Mouse (Mus musculus): ENCODE measurements around the gene Dennd2c. TPM values are rescaled to one million over a fixed set of nuclear protein-coding genes. Genes with fewer than 3 reads are reported as not detected.
A peak's percentile ranks its signal among the peaks of the same experiment; 100 is the strongest.
"Not testable (repeated sequence)": the region's sequence is repeated elsewhere in the genome, so short reads cannot be mapped to it uniquely, and the experiment has no call there.

The Dennd2c gene
- polyA plus RNA-seq, 1 experiment from 2014 or later, result 11.9 TPM

GRCm38 (mm10) chr3:103176740-103177139 lies 74.3 kb downstream of the Dennd2c start:
- Histone ChIP-seq H3K27ac (no peak overlapping the region), H3K36me3 (peaks cover 58% of the 10 kb centered on the region)
- WGBS, result 91% methylated on average over 4 of the region's 4 CpGs

GRCm38 (mm10) chr3:103179527-103179926 lies 77.1 kb downstream of the Dennd2c start:
- Histone ChIP-seq H3K27me3 (no peaks in the 10 kb centered on the region), H3K4me3 (no peak overlapping the region)

More at GRCm38 (mm10) chr3:103176740-103177139, 74.3 kb downstream of the Dennd2c start:
- no peak overlapping the region for H3K4me3 ChIP-seq
- no peak for ATAC-seq (ENCODE audit: insufficient number of reproducible peaks, insufficient read depth, low FRiP score, low TSS enrichment, low read depth)
- peaks cover 6% of the 10 kb centered on the region for H3K4me1 ChIP-seq
- no peak overlapping the region for H3K4me2 ChIP-seq
- no peaks in the 10 kb centered on the region for H3K27me3 ChIP-seq
- no peaks in the 10 kb centered on the region for H3K9me3 ChIP-seq
- no peak overlapping the region for H3K9ac ChIP-seq

GRCm38 (mm10) chr3:103181171-103181570 lies 78.8 kb downstream of the Dennd2c start:
- Histone ChIP-seq H3K27ac (no peak overlapping the region), H3K4me3 (no peak overlapping the region), H3K4me1 (no peaks in the 10 kb centered on the region), H3K27me3 (no peaks in the 10 kb centered on the region), H3K36me3 (peaks cover 31% of the 10 kb centered on the region), H3K4me2 (no peak overlapping the region), H3K9ac (no peak overlapping the region), H3K9me3 (no peaks in the 10 kb centered on the region)
- WGBS, result 47% methylated on average over 4 of the region's 4 CpGs
- ATAC-seq (ENCODE audit: insufficient number of reproducible peaks, insufficient read depth, low FRiP score, low TSS enrichment, low read depth), result no peak

More at GRCm38 (mm10) chr3:103179527-103179926, 77.1 kb downstream of the Dennd2c start:
- H3K9ac ChIP-seq, result no peak overlapping the region
- no peak overlapping the region for H3K4me2 ChIP-seq
- no peaks in the 10 kb centered on the region for H3K9me3 ChIP-seq
- no peak for ATAC-seq (ENCODE audit: insufficient number of reproducible peaks, insufficient read depth, low FRiP score, low TSS enrichment, low read depth)
- 92% methylated on average over 9 of the region's 9 CpGs for WGBS
- H3K36me3 ChIP-seq, result peaks cover 45% of the 10 kb centered on the region
- no peaks in the 10 kb centered on the region for H3K4me1 ChIP-seq
- no peak overlapping the region for H3K27ac ChIP-seq

GRCm38 (mm10) chr3:103182821-103183220 lies 80.4 kb downstream of the Dennd2c start:
- no peak overlapping the region for H3K4me2 ChIP-seq
- 78% methylated on average over 14 of the region's 14 CpGs for WGBS
- no peaks in the 10 kb centered on the region for H3K9me3 ChIP-seq
- H3K27me3 ChIP-seq, result no peaks in the 10 kb centered on the region
- no peak overlapping the region for H3K4me3 ChIP-seq
- H3K27ac ChIP-seq, result no peak overlapping the region
- peaks cover 16% of the 10 kb centered on the region for H3K36me3 ChIP-seq
- H3K4me1 ChIP-seq, result no peaks in the 10 kb centered on the region
- no peak overlapping the region for H3K9ac ChIP-seq
- no peak for ATAC-seq (ENCODE audit: insufficient number of reproducible peaks, insufficient read depth, low FRiP score, low TSS enrichment, low read depth)

GRCm38 (mm10) chr3:103184467-103184866 lies 82.1 kb downstream of the Dennd2c start:
- H3K4me1 ChIP-seq; H3K27ac ChIP-seq; H3K4me3 ChIP-seq; H3K9ac ChIP-seq; H3K27me3 ChIP-seq; ATAC-seq (ENCODE audit: insufficient number of reproducible peaks, insufficient read depth, low FRiP score, low TSS enrichment, low read depth); H3K4me2 ChIP-seq; H3K36me3 ChIP-seq; H3K9me3 ChIP-seq: not testable (repeated sequence)

- no peak overlapping the region for H3K9ac ChIP-seq
- H3K4me1 ChIP-seq, result no peaks in the 10 kb centered on the region
- no peak overlapping the region for H3K4me2 ChIP-seq
- H3K27ac ChIP-seq, result no peak overlapping the region
- no peaks in the 10 kb centered on the region for H3K9me3 ChIP-seq
- H3K36me3 ChIP-seq, result no peaks in the 10 kb centered on the region
- H3K27me3 ChIP-seq, result no peaks in the 10 kb centered on the region
- 59% methylated on average over 5 of the region's 5 CpGs for WGBS
- ATAC-seq (ENCODE audit: insufficient number of reproducible peaks, insufficient read depth, low FRiP score, low TSS enrichment, low read depth), result no peak
- H3K4me3 ChIP-seq, result no peak overlapping the region
Observed at GRCm38 (mm10) chr3:103188451-103188850, 86.0 kb downstream of the Dennd2c start.

GRCm38 (mm10) chr3:103188856-103189255 lies 86.5 kb downstream of the Dennd2c start:
- no peak overlapping the region for H3K4me2 ChIP-seq
- no peak overlapping the region for H3K4me3 ChIP-seq
- no peak for ATAC-seq (ENCODE audit: insufficient number of reproducible peaks, insufficient read depth, low FRiP score, low TSS enrichment, low read depth)
- H3K27me3 ChIP-seq, result no peaks in the 10 kb centered on the region
- no peaks in the 10 kb centered on the region for H3K36me3 ChIP-seq
- 91% methylated on average over 2 of the region's 2 CpGs for WGBS
- no peaks in the 10 kb centered on the region for H3K4me1 ChIP-seq
- no peaks in the 10 kb centered on the region for H3K9me3 ChIP-seq
- no peak overlapping the region for H3K27ac ChIP-seq
- H3K9ac ChIP-seq, result no peak overlapping the region

GRCm38 (mm10) chr3:103192161-103192560 lies 89.8 kb downstream of the Dennd2c start:
- Histone ChIP-seq H3K4me1 (no peaks in the 10 kb centered on the region), H3K36me3 (no peaks in the 10 kb centered on the region), H3K9ac (no peak overlapping the region), H3K9me3 (no peaks in the 10 kb centered on the region), H3K27me3 (no peaks in the 10 kb centered on the region), H3K27ac (no peak overlapping the region), H3K4me3 (no peak overlapping the region), H3K4me2 (no peak overlapping the region)
- 91% methylated on average over 4 of the region's 4 CpGs for WGBS
- no peak for ATAC-seq (ENCODE audit: insufficient number of reproducible peaks, insufficient read depth, low FRiP score, low TSS enrichment, low read depth)

- Histone ChIP-seq H3K9me3 (no peaks in the 10 kb centered on the region), H3K27me3 (no peaks in the 10 kb centered on the region), H3K9ac (no peak overlapping the region), H3K36me3 (no peaks in the 10 kb centered on the region), H3K27ac (no peak overlapping the region), H3K4me3 (no peak overlapping the region), H3K4me2 (no peak overlapping the region), H3K4me1 (no peaks in the 10 kb centered on the region)
- ATAC-seq (ENCODE audit: insufficient number of reproducible peaks, insufficient read depth, low FRiP score, low TSS enrichment, low read depth), result no peak
- WGBS, result 76% methylated on average over 1 of the region's 1 CpGs
Observed at GRCm38 (mm10) chr3:103193186-103193585, 90.8 kb downstream of the Dennd2c start.

GRCm38 (mm10) chr3:103196320-103196823 lies 94.0 kb downstream of the Dennd2c start:
- Histone ChIP-seq H3K27me3 (no peaks in the 10 kb centered on the region), H3K36me3 (no peaks in the 10 kb centered on the region), H3K27ac (no peak overlapping the region), H3K4me3 (no peak overlapping the region), H3K4me2 (no peak overlapping the region), H3K4me1 (peaks cover 4% of the 10 kb centered on the region; the same call in 1 of the 2 replicates), H3K9ac (no peak overlapping the region), H3K9me3 (0 out of 2 replicates have a peak, but pooled peaks cover 8% of the 10 kb centered on the region)
- WGBS, result 83% methylated on average over 7 of the region's 7 CpGs
- no peak for ATAC-seq (ENCODE audit: insufficient number of reproducible peaks, insufficient read depth, low FRiP score, low TSS enrichment, low read depth)

- peaks cover 4% of the 10 kb centered on the region; the same call in 1 of the 2 replicates for H3K4me1 ChIP-seq
- H3K4me2 ChIP-seq, result no peak overlapping the region
- no peak overlapping the region for H3K4me3 ChIP-seq
- 0 out of 2 replicates have a peak, but pooled peaks cover 8% of the 10 kb centered on the region for H3K9me3 ChIP-seq
- peak overlapping the region; percentile 66 for H3K27ac ChIP-seq
- H3K27me3 ChIP-seq, result no peaks in the 10 kb centered on the region
- no peak overlapping the region for H3K9ac ChIP-seq
- ATAC-seq (ENCODE audit: insufficient number of reproducible peaks, insufficient read depth, low FRiP score, low TSS enrichment, low read depth), result no peak
- 86% methylated on average over 5 of the region's 5 CpGs for WGBS
- no peaks in the 10 kb centered on the region for H3K36me3 ChIP-seq
Observed at GRCm38 (mm10) chr3:103199386-103199785, 97.0 kb downstream of the Dennd2c start.

GRCm38 (mm10) chr3:103201105-103201504 lies 98.7 kb downstream of the Dennd2c start:
- not testable (repeated sequence) for H3K4me2 ChIP-seq; H3K9me3 ChIP-seq; ATAC-seq (ENCODE audit: insufficient number of reproducible peaks, insufficient read depth, low FRiP score, low TSS enrichment, low read depth); H3K27ac ChIP-seq; H3K27me3 ChIP-seq; H3K4me1 ChIP-seq; H3K4me3 ChIP-seq; H3K9ac ChIP-seq; H3K36me3 ChIP-seq
- WGBS, result 94% methylated on average over 7 of the region's 7 CpGs

Measured in embryonic facial prominence, embryonic 13.5 days (tissue).